Mouse (Mus musculus) heart, postnatal 36 days (tissue): Measurements from ENCODE around the gene Klf17. TPM values are rescaled to one million over a fixed set of nuclear protein-coding genes. Genes with fewer than 3 reads are reported as not detected.
"Not testable (repeated sequence)": the region's sequence is repeated elsewhere in the genome, so short reads cannot be mapped to it uniquely, and the experiment has no call there.

ENCODE experiments used
- DNase-seq, 2 experiments: peaks; one replicate each; pipeline ENCODE4 v3.0.0; 2021 to 2022
- intact Hi-C: fragments of 180-260 bp; cut with DNase I; formaldehyde crosslinking; loops from one replicate; pipeline ENCODE4 v1.15.1; 2025
- total RNA-seq, 2 experiments: library from RNA; stranded (reverse); gene quantifications; 2 replicates each; pipeline ENCODE4 v1.2.3; 2021

The Klf17 gene
- total RNA-seq = not detected

- intact Hi-C loops = loop anchor here (10.0 kb wide), 1 partner anchor 441 kb away; no protein-coding TSS in a partner anchor
- DNase-seq = no peak
These were observed at the start of gene Klf17 for GRCm38 (mm10) chr4:117765416-117765815. TSS of gene Klf17 (minus strand) at chr4:117765648.

GRCm38 (mm10) chr4:117814333-117814732 lies 48.9 kb upstream of the Klf17 start:
- intact Hi-C loops = no loop called here
- DNase-seq = no peak

GRCm38 (mm10) chr4:117813591-117814192 lies 48.2 kb upstream of the Klf17 start:
- peak; percentile 17 to 20 for DNase-seq
- intact Hi-C loops = no loop called here

GRCm38 (mm10) chr4:117810933-117811332 lies 45.5 kb upstream of the Klf17 start:
- DNase-seq = no peak
- intact Hi-C loops = no loop called here

GRCm38 (mm10) chr4:117806992-117807391 lies 41.5 kb upstream of the Klf17 start:
- intact Hi-C loops = no loop called here
- no peak for DNase-seq

- DNase-seq = no peak
- intact Hi-C loops = no loop called here
These were observed 34.5 kb upstream of the Klf17 start for GRCm38 (mm10) chr4:117799904-117800303.

GRCm38 (mm10) chr4:117788308-117788707 lies 22.9 kb upstream of the Klf17 start:
- DNase-seq = peak; percentile 10 to 15
- intact Hi-C loops = no loop called here

GRCm38 (mm10) chr4:117786963-117787362 lies 21.5 kb upstream of the Klf17 start:
- DNase-seq = peak in 1 of 2 experiments; percentile 14
- intact Hi-C loops = no loop called here

GRCm38 (mm10) chr4:117782908-117783307 lies 17.5 kb upstream of the Klf17 start:
- no peak for DNase-seq
- intact Hi-C loops = no loop called here

- intact Hi-C loops = loop anchor here (10.0 kb wide), 1 partner anchor 68 kb away; no protein-coding TSS in a partner anchor
- DNase-seq = no peak
These were observed 7.5 kb upstream of the Klf17 start for GRCm38 (mm10) chr4:117772960-117773359.

GRCm38 (mm10) chr4:117770935-117771334 lies 5.5 kb upstream of the Klf17 start:
- intact Hi-C loops = loop anchor here (10.0 kb wide), 1 partner anchor 66 kb away; no protein-coding TSS in a partner anchor

GRCm38 (mm10) chr4:117760151-117760550 lies 5.3 kb downstream of the Klf17 start:
- DNase-seq = no peak
- intact Hi-C loops = loop anchor here (10.0 kb wide), 1 partner anchor 435 kb away; no protein-coding TSS in a partner anchor

More at GRCm38 (mm10) chr4:117770935-117771334, 5.5 kb upstream of the Klf17 start:
- peak; percentile 62 to 67 for DNase-seq

GRCm38 (mm10) chr4:117752469-117752868 lies 13.0 kb downstream of the Klf17 start:
- intact Hi-C loops, DNase-seq: not testable (repeated sequence)

- intact Hi-C loops = no loop called here
- no peak for DNase-seq
These were observed 27.9 kb downstream of the Klf17 start for GRCm38 (mm10) chr4:117737559-117737958.

GRCm38 (mm10) chr4:117731926-117732325 lies 33.5 kb downstream of the Klf17 start:
- intact Hi-C loops = no loop called here
- no peak for DNase-seq

- DNase-seq = no peak
- intact Hi-C loops = no loop called here
These were observed 41.3 kb downstream of the Klf17 start, which contains the start of gene Gm12845 for GRCm38 (mm10) chr4:117724112-117724511. TSS of gene Gm12845 (plus strand) at chr4:117724412.

- DNase-seq = no peak
- intact Hi-C loops = no loop called here
These were observed 51.9 kb downstream of the Klf17 start for GRCm38 (mm10) chr4:117713303-117714098.

GRCm38 (mm10) chr4:117712314-117712713 lies 53.1 kb downstream of the Klf17 start:
- DNase-seq = no peak
- intact Hi-C loops = no loop called here

- DNase-seq = no peak
- intact Hi-C loops = loop anchor here (10.0 kb wide), 3 partner anchors 66 to 376 kb away; no protein-coding TSS in a partner anchor
These were observed 56.5 kb downstream of the Klf17 start for GRCm38 (mm10) chr4:117708780-117709550.
